In genomic region chr7:112679513-112680245, GRCm38 (mm10) we compare ENCODE assay signal across 8 mouse cellular contexts. TPM values are rescaled to one million over a fixed set of nuclear protein-coding genes. Genes with fewer than 3 reads are reported as not detected.
A peak's percentile ranks its signal among the peaks of the same experiment; 100 is the strongest.
DNase-seq lines count a peak whose midpoint lies in the region; ATAC-seq and TF ChIP-seq lines count a peak whose summit lies in the region.

No protein-coding gene starts in this region.

- H3K9me3 ChIP-seq in embryonic facial prominence, embryonic 11.5 days (replicated peaks; ENCODE audit: control insufficient read depth, low read length), result no peaks in the 10 kb centered on the region
- no peaks in the 10 kb centered on the region for H3K9me3 ChIP-seq in intestine, postnatal 0 days (ENCODE audit: control insufficient read depth)
- H3K9me3 ChIP-seq in limb, embryonic 11.5 days (ENCODE audit: control insufficient read depth, low read length), result no peaks in the 10 kb centered on the region
- no peaks in the 10 kb centered on the region; the same call in 1 of the 2 replicates for H3K9me3 ChIP-seq in midbrain, embryonic 14.5 days (ENCODE audit: control insufficient read depth, low read length)
- H3K9me3 ChIP-seq in stomach, postnatal 0 days (ENCODE audit: control insufficient read depth, low read length), result no peaks in the 10 kb centered on the region

- TF ChIP-seq EP300 in stomach, postnatal 0 days (optimal IDR thresholded peaks at IDR 0.05), result no peak

- peak overlapping the region; percentile 85 for H3K4me2 ChIP-seq in embryonic facial prominence, embryonic 11.5 days (ENCODE audit: low read depth, low read length)
- peak overlapping the region; percentile 81 for H3K4me2 ChIP-seq in intestine, postnatal 0 days (replicated peaks; ENCODE audit: low read depth)
- peak overlapping the region; percentile 91 for H3K4me2 ChIP-seq in limb, embryonic 11.5 days (ENCODE audit: low read depth, severe bottlenecking)
- peak overlapping the region; percentile 91 for H3K4me2 ChIP-seq in midbrain, embryonic 14.5 days (ENCODE audit: low read length)
- peak overlapping the region; percentile 76 for H3K4me2 ChIP-seq in stomach, postnatal 0 days (replicated peaks; ENCODE audit: low read depth)

- H3K9ac ChIP-seq in embryonic facial prominence, embryonic 11.5 days (replicated peaks; ENCODE audit: low read length), result peak overlapping the region; percentile 98
- peak overlapping the region; percentile 89 for H3K9ac ChIP-seq in intestine, postnatal 0 days (ENCODE audit: low read depth, low read length)
- peak overlapping the region; percentile 95 for H3K9ac ChIP-seq in limb, embryonic 11.5 days (ENCODE audit: low read length)
- peak overlapping the region; percentile 70 for H3K9ac ChIP-seq in midbrain, embryonic 14.5 days (replicated peaks; ENCODE audit: low read length)
- H3K9ac ChIP-seq in stomach, postnatal 0 days (ENCODE audit: low read length), result peak overlapping the region; percentile 94

- peak; percentile 71 for ATAC-seq in embryonic facial prominence, embryonic 11.5 days (replicated peaks; ENCODE audit: insufficient number of reproducible peaks, low FRiP score, low TSS enrichment, low read depth)
- ATAC-seq in intestine, postnatal 0 days, result peak; percentile 63
- ATAC-seq in limb, embryonic 11.5 days (ENCODE audit: insufficient number of reproducible peaks, low FRiP score, low TSS enrichment, low read depth), result peak; percentile 49
- peak; percentile 65 for ATAC-seq in midbrain, embryonic 14.5 days (ENCODE audit: low FRiP score, low TSS enrichment)
- ATAC-seq in stomach, postnatal 0 days (ENCODE audit: low FRiP score, low TSS enrichment), result peak; percentile 68

- under 1% methylated on average over 90 of the region's 95 CpGs for WGBS in embryonic facial prominence, embryonic 11.5 days
- under 1% methylated on average over 90 of the region's 95 CpGs for WGBS in intestine, postnatal 0 days
- WGBS in limb, embryonic 11.5 days, result under 1% methylated on average over 80 of the region's 95 CpGs
- WGBS in midbrain, embryonic 14.5 days, result under 1% methylated on average over 72 of the region's 95 CpGs
- WGBS in stomach, postnatal 0 days, result under 1% methylated on average over 52 of the region's 95 CpGs

- H3K4me1 ChIP-seq in embryonic facial prominence, embryonic 11.5 days (ENCODE audit: control insufficient read depth, insufficient read depth, low read length), result peaks cover 4% of the 10 kb centered on the region
- no peaks in the 10 kb centered on the region for H3K4me1 ChIP-seq in intestine, postnatal 0 days (replicated peaks; ENCODE audit: control insufficient read depth, insufficient read depth, low read length)
- peaks cover 12% of the 10 kb centered on the region for H3K4me1 ChIP-seq in limb, embryonic 11.5 days (ENCODE audit: control insufficient read depth, insufficient read depth, low read length)
- H3K4me1 ChIP-seq in midbrain, embryonic 14.5 days (ENCODE audit: control insufficient read depth, insufficient read depth, low read length), result peaks cover 18% of the 10 kb centered on the region
- 0 out of 2 replicates have a peak, but pooled peaks cover 3% of the 10 kb centered on the region for H3K4me1 ChIP-seq in stomach, postnatal 0 days (replicated peaks; ENCODE audit: control insufficient read depth, insufficient read depth)

- TF ChIP-seq CTCF in intestine, postnatal 0 days (IDR thresholded peaks at IDR 0.05; ENCODE audit: low read depth), result no peak
- TF ChIP-seq CTCF in stomach, postnatal 0 days (IDR thresholded peaks at IDR 0.05; ENCODE audit: low read depth), result no peak

- peak overlapping the region; percentile 91 for H3K27ac ChIP-seq in embryonic facial prominence, embryonic 11.5 days (replicated peaks; ENCODE audit: low read depth, low read length)
- H3K27ac ChIP-seq in intestine, postnatal 0 days (ENCODE audit: low read depth, low read length), result peak overlapping the region; percentile 95
- peak overlapping the region; percentile 89 for H3K27ac ChIP-seq in limb, embryonic 11.5 days (replicated peaks; ENCODE audit: low read depth, low read length)
- H3K27ac ChIP-seq in midbrain, embryonic 14.5 days (replicated peaks; ENCODE audit: low read depth, low read length), result peak overlapping the region; percentile 80
- peak overlapping the region; percentile 99 for H3K27ac ChIP-seq in stomach, postnatal 0 days (replicated peaks)

- DNase-seq in urinary bladder, adult 2 months (ENCODE audit: low spot score), result peak; percentile 70
- DNase-seq in urinary bladder, postnatal 10 days (ENCODE audit: low spot score), result no peak
- peak; percentile 76 for DNase-seq in embryonic facial prominence, embryonic 11.5 days (ENCODE audit: low spot score)
- DNase-seq in heart, adult 11 months, result peak; percentile 97
- peak; percentile 81 for DNase-seq in limb, embryonic 11.5 days (ENCODE audit: low spot score)
- peak; percentile 79 for DNase-seq in midbrain, embryonic 14.5 days
- peak; percentile 78 for DNase-seq in stomach, postnatal 0 days (ENCODE audit: low spot score)

- H3K27me3 ChIP-seq in embryonic facial prominence, embryonic 11.5 days (ENCODE audit: control insufficient read depth, insufficient read depth, low read length), result no peaks in the 10 kb centered on the region
- H3K27me3 ChIP-seq in intestine, postnatal 0 days (replicated peaks; ENCODE audit: control insufficient read depth, insufficient read depth, low read length), result no peaks in the 10 kb centered on the region
- no peaks in the 10 kb centered on the region for H3K27me3 ChIP-seq in limb, embryonic 11.5 days (ENCODE audit: control insufficient read depth, insufficient read depth, low read length)
- no peaks in the 10 kb centered on the region for H3K27me3 ChIP-seq in midbrain, embryonic 14.5 days (ENCODE audit: control insufficient read depth, insufficient read depth, low read length)
- no peaks in the 10 kb centered on the region for H3K27me3 ChIP-seq in stomach, postnatal 0 days (ENCODE audit: control insufficient read depth, insufficient read depth, low read length)

- no peaks in the 10 kb centered on the region for H3K36me3 ChIP-seq in embryonic facial prominence, embryonic 11.5 days (replicated peaks; ENCODE audit: control insufficient read depth, insufficient read depth, low read depth, low read length)
- no peaks in the 10 kb centered on the region; the same call in 1 of the 2 replicates for H3K36me3 ChIP-seq in intestine, postnatal 0 days (ENCODE audit: control insufficient read depth, insufficient read depth)
- no peaks in the 10 kb centered on the region for H3K36me3 ChIP-seq in limb, embryonic 11.5 days (ENCODE audit: control insufficient read depth, insufficient read depth, low read length)
- no peaks in the 10 kb centered on the region for H3K36me3 ChIP-seq in midbrain, embryonic 14.5 days (ENCODE audit: control insufficient read depth, insufficient read depth, low read length)
- H3K36me3 ChIP-seq in stomach, postnatal 0 days (ENCODE audit: control insufficient read depth, insufficient read depth, low read length), result no peaks in the 10 kb centered on the region

- H3K4me3 ChIP-seq in embryonic facial prominence, embryonic 11.5 days (ENCODE audit: low read depth, low read length), result peak overlapping the region; percentile 96
- peak overlapping the region; percentile 86 for H3K4me3 ChIP-seq in intestine, postnatal 0 days (ENCODE audit: low read depth, low read length)
- H3K4me3 ChIP-seq in limb, embryonic 11.5 days (ENCODE audit: low read depth, low read length), result peak overlapping the region; percentile 95
- H3K4me3 ChIP-seq in midbrain, embryonic 14.5 days (replicated peaks; ENCODE audit: low read depth, low read length), result peak overlapping the region; percentile 80
- peak overlapping the region; percentile 89 for H3K4me3 ChIP-seq in stomach, postnatal 0 days (ENCODE audit: low read depth, low read length)

RNA-seq across cellular contexts. Expression of gene Tead1, which starts 0.6 kb away (rescaled TPM):
- polyA plus RNA-seq in urinary bladder, adult 2 months (2012; rRNA removed), result 43.5 and 60.2 TPM in 2 replicates
- 14.4 and 16.7 TPM in 2 replicates for polyA plus RNA-seq in embryonic facial prominence, embryonic 11.5 days (2014; fragmentation: Nextera tagmentation; extraction: Ambion mirVana)
- 7.4 and 10.8 TPM in 2 replicates for polyA plus RNA-seq in intestine, postnatal 0 days (2015; fragmentation: Nextera tagmentation; extraction: Ambion mirVana)
- 17.8 and 18.3 TPM in 2 replicates for polyA plus RNA-seq in limb, embryonic 11.5 days (2014; fragmentation: Nextera tagmentation; extraction: Ambion mirVana)
- polyA plus RNA-seq in midbrain, embryonic 14.5 days (2014; fragmentation: Nextera tagmentation; extraction: Ambion mirVana), result 10.6 and 10.7 TPM in 2 replicates
- 13.5 and 13.9 TPM in 2 replicates for polyA plus RNA-seq in stomach, postnatal 0 days (2015; fragmentation: Nextera tagmentation; extraction: Ambion mirVana)
